Mouse (Mus musculus) G1E (cell line): Measurements from ENCODE around the gene Ankrd54.

Source experiments
- CTCF ChIP-seq: IDR thresholded peaks from 2 replicates; pipeline ENCODE4 v1.5.1; 2012; ENCODE audit warnings: low read depth, low read length, inconsistent platforms, mixed read lengths
- GATA1 ChIP-seq: IDR thresholded peaks from 2 replicates; pipeline ENCODE4 v1.6.1; 2012; ENCODE audit warnings: borderline replicate concordance, low read length, inconsistent platforms, mixed read lengths
- GATA2 ChIP-seq: IDR thresholded peaks from 2 replicates; pipeline ENCODE4 v1.6.1; 2012; ENCODE audit warnings: low read depth, low read length, inconsistent platforms, borderline replicate concordance
- TAL1 ChIP-seq: conservative IDR thresholded peaks from 2 replicates; pipeline ENCODE4 v1.6.1; 2012; ENCODE audit warnings: low read depth, low read length, inconsistent platforms, mixed read lengths

- TF ChIP-seq CTCF (no peak), GATA1 (no peak), TAL1 (no peak), GATA2 (no peak)
Observed at GRCm38 (mm10) chr15:79098220-79098619, 35.5 kb upstream of the Ankrd54 start.
